Mouse (Mus musculus) forelimb bud, embryonic 11.5 days (tissue): ENCODE data around the gene 4933427D14Rik.
A peak's percentile ranks its signal among the peaks of the same experiment; 100 is the strongest.
"Not testable (repeated sequence)": the region's sequence is repeated elsewhere in the genome, so short reads cannot be mapped to it uniquely, and the experiment has no call there.

Experiments
- DNase-seq: peaks from one replicate; pipeline ENCODE4 v3.0.0-alpha.2; 2012; ENCODE audit warnings: low read depth, low spot score

The 4933427D14Rik gene

GRCm38 (mm10) chr11:72203440-72203839 lies 3.8 kb downstream of the 4933427D14Rik start:
- DNase-seq: no peak

- no peak for DNase-seq
These were observed 10.8 kb downstream of the 4933427D14Rik start for GRCm38 (mm10) chr11:72196506-72196905.

GRCm38 (mm10) chr11:72194259-72194658 lies 13.0 kb downstream of the 4933427D14Rik start:
- DNase-seq: no peak

GRCm38 (mm10) chr11:72190857-72191256 lies 16.4 kb downstream of the 4933427D14Rik start:
- no peak for DNase-seq

- DNase-seq: no peak
These were observed 23.0 kb downstream of the 4933427D14Rik start for GRCm38 (mm10) chr11:72184252-72184651.

- DNase-seq: no peak
These were observed 26.1 kb downstream of the 4933427D14Rik start for GRCm38 (mm10) chr11:72181136-72181535.

GRCm38 (mm10) chr11:72180556-72180955 lies 26.7 kb downstream of the 4933427D14Rik start:
- no peak for DNase-seq

GRCm38 (mm10) chr11:72176553-72176952 lies 30.7 kb downstream of the 4933427D14Rik start:
- no peak for DNase-seq

GRCm38 (mm10) chr11:72175966-72176365 lies 31.3 kb downstream of the 4933427D14Rik start:
- no peak for DNase-seq

- no peak for DNase-seq
These were observed 32.5 kb downstream of the 4933427D14Rik start for GRCm38 (mm10) chr11:72174721-72175120.

GRCm38 (mm10) chr11:72173506-72173905 lies 33.8 kb downstream of the 4933427D14Rik start:
- DNase-seq: no peak

GRCm38 (mm10) chr11:72171906-72172305 lies 35.4 kb downstream of the 4933427D14Rik start:
- not testable (repeated sequence) for DNase-seq

- DNase-seq: no peak
These were observed 37.4 kb downstream of the 4933427D14Rik start for GRCm38 (mm10) chr11:72169871-72170270.

- no peak for DNase-seq
These were observed 44.1 kb downstream of the 4933427D14Rik start for GRCm38 (mm10) chr11:72163198-72163597.

- DNase-seq: no peak
These were observed 50.6 kb downstream of the 4933427D14Rik start for GRCm38 (mm10) chr11:72156624-72157023.

GRCm38 (mm10) chr11:72155981-72156428 lies 51.3 kb downstream of the 4933427D14Rik start:
- DNase-seq: no peak

GRCm38 (mm10) chr11:72155186-72155980 lies 51.9 kb downstream of the 4933427D14Rik start:
- DNase-seq: no peak

- no peak for DNase-seq
These were observed 54.0 kb downstream of the 4933427D14Rik start for GRCm38 (mm10) chr11:72153122-72153862.

- DNase-seq: no peak
These were observed 56.1 kb downstream of the 4933427D14Rik start for GRCm38 (mm10) chr11:72151120-72151519.

GRCm38 (mm10) chr11:72147910-72148309 lies 59.3 kb downstream of the 4933427D14Rik start:
- DNase-seq: no peak

- DNase-seq: no peak
These were observed 61.4 kb downstream of the 4933427D14Rik start for GRCm38 (mm10) chr11:72145877-72146248.

GRCm38 (mm10) chr11:72145182-72145876 lies 61.9 kb downstream of the 4933427D14Rik start:
- DNase-seq: peak; percentile 52
